23 mouse cellular contexts compared by ENCODE assay signal in the genomic region with DNA sequence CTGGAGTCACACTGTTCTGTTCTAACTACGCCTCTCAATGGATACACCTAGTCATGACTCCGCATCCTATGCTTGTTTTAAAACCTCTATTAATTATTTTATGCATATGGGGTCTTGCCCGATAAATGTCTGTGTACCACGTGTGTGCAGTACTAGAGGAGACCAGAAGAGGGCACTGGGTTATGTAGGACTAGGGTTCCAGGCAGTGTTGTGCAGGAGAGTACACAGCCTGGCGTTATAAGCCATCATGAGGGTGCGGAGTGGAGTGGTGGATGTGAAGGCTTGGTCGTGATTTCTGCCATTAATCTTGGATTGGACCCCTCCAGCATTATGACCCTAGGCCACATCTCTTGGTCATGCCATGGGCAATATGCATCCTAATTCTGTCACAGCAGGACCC. TPM values are rescaled to one million over a fixed set of nuclear protein-coding genes. Genes with fewer than 3 reads are reported as not detected.
A peak's percentile ranks its signal among the peaks of the same experiment; 100 is the strongest.
DNase-seq lines count a peak whose midpoint lies in the region; ATAC-seq and TF ChIP-seq lines count a peak whose summit lies in the region.
"Had no signal": no experiment of that assay in that cellular context is flagged by ENCODE, and none has a peak within 500 bp of the region (broad histone marks: within the 10 kb centered on the region; RNA-seq: fewer than 3 reads in every experiment).

No protein-coding gene starts in this region.

- H3K9ac ChIP-seq in hindbrain, postnatal 0 days (replicated peaks; ENCODE audit: low read length) = no peak overlapping the region
- no peak overlapping the region for H3K9ac ChIP-seq in hindbrain, embryonic 11.5 days (ENCODE audit: low read depth, low read length)
- no peak overlapping the region for H3K9ac ChIP-seq in MEL (ENCODE audit: control insufficient read depth, low read depth, low read length, poor library complexity, severe bottlenecking)
- H3K9ac ChIP-seq: embryonic facial prominence, embryonic 12.5 days; limb, embryonic 13.5 days; midbrain, embryonic 13.5 days had no signal

- DNase-seq in hindbrain, postnatal 0 days (ENCODE audit: low spot score) = no peak
- no peak for DNase-seq in hindbrain, embryonic 11.5 days (ENCODE audit: low spot score)
- no peak for DNase-seq in lung, adult 2 months
- DNase-seq in lung, postnatal 4 days = no peak
- DNase-seq in MEL (ENCODE audit: low read depth, low spot score) = no peak
- no peak for DNase-seq in brain, embryonic 14.5 days (ENCODE audit: low read depth)
- DNase-seq in adrenal gland, postnatal 25 days = no peak
- DNase-seq: cerebellum, adult 9-11 months; gastrocnemius, postnatal 36 days; kidney, adult 9 months; kidney, postnatal 4 days; spleen, adult 18-20 months had no signal

- 98% methylated on average over 7 of the region's 7 CpGs for WGBS in hindbrain, postnatal 0 days
- WGBS in hindbrain, embryonic 11.5 days = 97% methylated on average over 7 of the region's 7 CpGs
- 97% methylated on average over 7 of the region's 7 CpGs for WGBS in lung, adult 2 months

- no peak overlapping the region for H3K27ac ChIP-seq in hindbrain, postnatal 0 days
- no peak overlapping the region for H3K27ac ChIP-seq in hindbrain, embryonic 11.5 days (ENCODE audit: low read depth, low read length)
- H3K27ac ChIP-seq in MEL (ENCODE audit: control insufficient read depth, low read depth, low read length) = no peak overlapping the region
- H3K27ac ChIP-seq: embryonic facial prominence, embryonic 12.5 days; hindbrain, embryonic 10.5 days; limb, embryonic 13.5 days; midbrain, embryonic 13.5 days had no signal

- H3K4me3 ChIP-seq in hindbrain, postnatal 0 days (ENCODE audit: low read length) = no peak overlapping the region
- H3K4me3 ChIP-seq in hindbrain, embryonic 11.5 days (ENCODE audit: low read depth, low read length) = no peak overlapping the region
- no peak overlapping the region for H3K4me3 ChIP-seq in lung, adult 2 months (replicated peaks; ENCODE audit: extremely low read depth, low read depth, low read length)
- H3K4me3 ChIP-seq in MEL (ENCODE audit: control insufficient read depth in 1 of 2, insufficient read depth in 1 of 2, low read depth in 2 of 2, low read length in 2 of 2) = no peak overlapping the region
- H3K4me3 ChIP-seq: embryonic facial prominence, embryonic 12.5 days; erythroblast, embryonic 14.5 days; hindbrain, embryonic 10.5 days; limb, embryonic 13.5 days; midbrain, embryonic 13.5 days; myocyte had no signal

- no peak for TF ChIP-seq POLR2A in lung, adult 2 months (IDR thresholded peaks at IDR 0.05; ENCODE audit: borderline replicate concordance, extremely low read depth, low read depth, low read length)
- TF ChIP-seq POLR2A in MEL (IDR thresholded peaks at IDR 0.05; ENCODE audit: control insufficient read depth in 1 of 2, insufficient read depth in 1 of 2, low read depth in 1 of 2, low read length in 2 of 2, poor library complexity in 1 of 2) = no peak
- TF ChIP-seq POLR2A in brain, embryonic 14.5 days (IDR thresholded peaks at IDR 0.05; ENCODE audit: borderline replicate concordance, extremely low read depth, insufficient read depth, insufficient read length, poor library complexity, severe bottlenecking) = no peak

- H3K4me1 ChIP-seq in hindbrain, postnatal 0 days (ENCODE audit: insufficient read depth, low read length) = no peaks in the 10 kb centered on the region
- no peaks in the 10 kb centered on the region for H3K4me1 ChIP-seq in hindbrain, embryonic 11.5 days (replicated peaks; ENCODE audit: control insufficient read depth, insufficient read depth, low read length)
- H3K4me1 ChIP-seq in lung, adult 2 months (ENCODE audit: control insufficient read depth, insufficient read depth, low read length) = peaks cover 31% of the 10 kb centered on the region
- H3K4me1 ChIP-seq in MEL (ENCODE audit: control insufficient read depth in 1 of 2, insufficient read depth in 2 of 2, low read length in 2 of 2) = no peaks in the 10 kb centered on the region
- H3K4me1 ChIP-seq: embryonic facial prominence, embryonic 12.5 days; limb, embryonic 13.5 days; midbrain, embryonic 13.5 days had no signal

- H3K36me3 ChIP-seq in hindbrain, postnatal 0 days (ENCODE audit: insufficient read depth, low read length) = peaks cover 18% of the 10 kb centered on the region; the same call in 1 of the 2 replicates
- peaks cover 5% of the 10 kb centered on the region for H3K36me3 ChIP-seq in hindbrain, embryonic 11.5 days (ENCODE audit: control insufficient read depth, insufficient read depth, low read length)
- H3K36me3 ChIP-seq in MEL (ENCODE audit: control insufficient read depth in 1 of 2, insufficient read depth in 2 of 2, low read length in 2 of 2) = no peaks in the 10 kb centered on the region

- no peaks in the 10 kb centered on the region for H3K79me2 ChIP-seq in MEL (ENCODE audit: control insufficient read depth, insufficient read depth, low read length, poor library complexity)

- TF ChIP-seq RAD21 in MEL (IDR thresholded peaks at IDR 0.05; ENCODE audit: low read depth, low read length) = no peak

- peak; percentile 40 for TF ChIP-seq CTCF in hindbrain, postnatal 0 days (IDR thresholded peaks at IDR 0.05; ENCODE audit: low read depth)
- TF ChIP-seq CTCF in lung, adult 2 months (IDR thresholded peaks at IDR 0.05; ENCODE audit: insufficient read depth, low read length) = 0 out of 2 replicates have a peak, but pooled peaks have one; percentile 11
- peak in 2 of 3 experiments; percentile 8 to 39; a peak in 3 of 6 replicates for TF ChIP-seq CTCF in MEL (IDR thresholded peaks at IDR 0.05 in 2 of 3, conservative IDR thresholded peaks at IDR 0.05 in 1 of 3; ENCODE audit: control insufficient read depth in 1 of 3, insufficient read depth in 1 of 3, low read depth in 2 of 3, low read length in 3 of 3, poor library complexity in 1 of 3, severe bottlenecking in 1 of 3)
- TF ChIP-seq CTCF in brain, embryonic 14.5 days (IDR thresholded peaks at IDR 0.05; ENCODE audit: borderline replicate concordance, extremely low read depth, insufficient read depth, insufficient read length) = peak; percentile 6; the same call in 1 of the 2 replicates

- no peaks in the 10 kb centered on the region for H3K27me3 ChIP-seq in hindbrain, postnatal 0 days (ENCODE audit: insufficient read depth, low read length)
- H3K27me3 ChIP-seq in hindbrain, embryonic 11.5 days (ENCODE audit: control insufficient read depth, insufficient read depth, low read length) = no peaks in the 10 kb centered on the region
- H3K27me3 ChIP-seq in MEL (ENCODE audit: control insufficient read depth in 1 of 2, insufficient read depth in 2 of 2, low read length in 2 of 2) = no peaks in the 10 kb centered on the region
- H3K27me3 ChIP-seq: embryonic facial prominence, embryonic 12.5 days; limb, embryonic 13.5 days; midbrain, embryonic 13.5 days had no signal

- no peak for ATAC-seq in hindbrain, postnatal 0 days
- ATAC-seq in hindbrain, embryonic 11.5 days (ENCODE audit: low FRiP score) = no peak
- ATAC-seq: forebrain, embryonic 14.5 days; inflammation-experienced regulatory T-cells, adult 6 months; midbrain, embryonic 13.5 days had no signal

- H3K4me2 ChIP-seq in hindbrain, postnatal 0 days (ENCODE audit: low read depth, low read length) = no peak overlapping the region
- no peak overlapping the region for H3K4me2 ChIP-seq in hindbrain, embryonic 11.5 days (replicated peaks; ENCODE audit: low read depth, low read length)
- H3K4me2 ChIP-seq: embryonic facial prominence, embryonic 12.5 days; limb, embryonic 13.5 days; midbrain, embryonic 13.5 days had no signal

- H3K9me3 ChIP-seq in hindbrain, postnatal 0 days (ENCODE audit: low read length) = no peaks in the 10 kb centered on the region
- no peaks in the 10 kb centered on the region for H3K9me3 ChIP-seq in hindbrain, embryonic 11.5 days (ENCODE audit: control insufficient read depth, low read length)
- no peaks in the 10 kb centered on the region for H3K9me3 ChIP-seq in MEL (replicated peaks; ENCODE audit: insufficient read depth, low read length)
- H3K9me3 ChIP-seq: embryonic facial prominence, embryonic 12.5 days had no signal

- TF ChIP-seq EP300 in MEL (IDR thresholded peaks at IDR 0.05; ENCODE audit: low read depth in 1 of 2, low read length in 2 of 2) = no peak

RNA-seq across cellular contexts. Expression of gene Sfn, which starts 10.4 kb away (rescaled TPM):
- total RNA-seq in hindbrain, postnatal 0 days (2014; rRNA removed) = 1.1 and 2.8 TPM in 2 replicates
- 1.2 and 1.4 TPM in 2 replicates for polyA plus RNA-seq in hindbrain, postnatal 0 days (2015; fragmentation: Nextera tagmentation; extraction: Ambion mirVana)
- polyA plus RNA-seq in hindbrain, embryonic 11.5 days (2014; fragmentation: Nextera tagmentation; extraction: Ambion mirVana) = 19.5 and 29.6 TPM in 2 replicates
- polyA plus RNA-seq in lung, adult 2 months (2012; rRNA removed) = 13.0 and 107 TPM in 2 replicates
- 0.12 and 0.13 TPM in 2 replicates for total RNA-seq in MEL (2012; rRNA removed)
- under 1 TPM in 1 of 2 experiments, not detected in 1; 0.19 TPM for polyA plus RNA-seq in MEL (2012; ENCODE audit: insufficient read depth in 1 of 2, insufficient read length in 2 of 2, low read depth in 1 of 2, low replicate concordance in 2 of 2, missing spikeins in 1 of 2)
- 10.0 and 11.9 TPM in 2 replicates for polyA plus RNA-seq in brain, embryonic 14.5 days (2012; rRNA removed)
- total RNA-seq in adrenal gland, postnatal 25 days (2021) = 1.3 and 1.7 TPM in 2 replicates

RNA-seq across cellular contexts. Expression of gene Gpn2, which starts 28.3 kb away (rescaled TPM):
- total RNA-seq in hindbrain, postnatal 0 days (2014; rRNA removed) = 20.0 and 32.2 TPM in 2 replicates
- polyA plus RNA-seq in hindbrain, postnatal 0 days (2015; fragmentation: Nextera tagmentation; extraction: Ambion mirVana) = 16.9 and 18.6 TPM in 2 replicates
- 25.9 and 29.3 TPM in 2 replicates for polyA plus RNA-seq in hindbrain, embryonic 11.5 days (2014; fragmentation: Nextera tagmentation; extraction: Ambion mirVana)
- 40.8 and 43.3 TPM in 2 replicates for polyA plus RNA-seq in lung, adult 2 months (2012; rRNA removed)
- 26.7 and 28.6 TPM in 2 replicates for total RNA-seq in MEL (2012; rRNA removed)
- 10 to 100 TPM in 1 of 2 experiments, not detected in 1; 43.3 TPM for polyA plus RNA-seq in MEL (2012; ENCODE audit: insufficient read depth in 1 of 2, insufficient read length in 2 of 2, low read depth in 1 of 2, low replicate concordance in 2 of 2, missing spikeins in 1 of 2)
- polyA plus RNA-seq in brain, embryonic 14.5 days (2012; rRNA removed) = 37.7 and 56.8 TPM in 2 replicates
- 15.8 and 16.1 TPM in 2 replicates for total RNA-seq in adrenal gland, postnatal 25 days (2021)

RNA-seq across cellular contexts. Expression of gene Zdhhc18, which starts 37.5 kb away (rescaled TPM):
- total RNA-seq in hindbrain, postnatal 0 days (2014; rRNA removed) = 17.4 and 22.6 TPM in 2 replicates
- 8.2 and 10.2 TPM in 2 replicates for polyA plus RNA-seq in hindbrain, postnatal 0 days (2015; fragmentation: Nextera tagmentation; extraction: Ambion mirVana)
- 2.0 and 2.8 TPM in 2 replicates for polyA plus RNA-seq in hindbrain, embryonic 11.5 days (2014; fragmentation: Nextera tagmentation; extraction: Ambion mirVana)
- 79.1 and 85.6 TPM in 2 replicates for polyA plus RNA-seq in lung, adult 2 months (2012; rRNA removed)
- total RNA-seq in MEL (2012; rRNA removed) = 6.7 and 6.9 TPM in 2 replicates
- polyA plus RNA-seq in MEL (2012; ENCODE audit: insufficient read depth in 1 of 2, insufficient read length in 2 of 2, low read depth in 1 of 2, low replicate concordance in 2 of 2, missing spikeins in 1 of 2) = 10 to 100 TPM in 1 of 2 experiments, not detected in 1; 15.6 TPM
- polyA plus RNA-seq in brain, embryonic 14.5 days (2012; rRNA removed) = 34.4 and 39.9 TPM in 2 replicates
- total RNA-seq in adrenal gland, postnatal 25 days (2021) = 20.9 and 23.0 TPM in 2 replicates

RNA-seq across cellular contexts. Expression of gene Gpatch3, which starts 37.9 kb away (rescaled TPM):
- 8.3 and 8.8 TPM in 2 replicates for total RNA-seq in hindbrain, postnatal 0 days (2014; rRNA removed)
- 6.1 and 6.3 TPM in 2 replicates for polyA plus RNA-seq in hindbrain, postnatal 0 days (2015; fragmentation: Nextera tagmentation; extraction: Ambion mirVana)
- polyA plus RNA-seq in hindbrain, embryonic 11.5 days (2014; fragmentation: Nextera tagmentation; extraction: Ambion mirVana) = 6.9 and 8.9 TPM in 2 replicates
- 5.0 and 5.2 TPM in 2 replicates for polyA plus RNA-seq in lung, adult 2 months (2012; rRNA removed)
- 9.8 and 11.0 TPM in 2 replicates for total RNA-seq in MEL (2012; rRNA removed)
- polyA plus RNA-seq in MEL (2012; ENCODE audit: insufficient read depth in 1 of 2, insufficient read length in 2 of 2, low read depth in 1 of 2, low replicate concordance in 2 of 2, missing spikeins in 1 of 2) = 10 to 100 TPM in 1 of 2 experiments, not detected in 1; 16.5 TPM
- polyA plus RNA-seq in brain, embryonic 14.5 days (2012; rRNA removed) = 5.9 and 7.5 TPM in 2 replicates
- total RNA-seq in adrenal gland, postnatal 25 days (2021) = 5.9 and 8.3 TPM in 2 replicates

RNA-seq across cellular contexts. Expression of gene Nr0b2, which starts 59.2 kb away (rescaled TPM):
- 0.47 TPM in 1 of 2 replicates, not detected in the other for total RNA-seq in hindbrain, postnatal 0 days (2014; rRNA removed)
- polyA plus RNA-seq in hindbrain, postnatal 0 days (2015; fragmentation: Nextera tagmentation; extraction: Ambion mirVana) = 0.21 and 0.26 TPM in 2 replicates
- polyA plus RNA-seq in hindbrain, embryonic 11.5 days (2014; fragmentation: Nextera tagmentation; extraction: Ambion mirVana) = not detected in 2 replicates
- polyA plus RNA-seq in lung, adult 2 months (2012; rRNA removed) = 0.36 and 0.54 TPM in 2 replicates
- not detected in 2 replicates for total RNA-seq in MEL (2012; rRNA removed)
- under 1 TPM in 1 of 2 experiments, not detected in 1; 0.10 TPM for polyA plus RNA-seq in MEL (2012; ENCODE audit: insufficient read depth in 1 of 2, insufficient read length in 2 of 2, low read depth in 1 of 2, low replicate concordance in 2 of 2, missing spikeins in 1 of 2)
- not detected in 2 replicates for polyA plus RNA-seq in brain, embryonic 14.5 days (2012; rRNA removed)
- total RNA-seq in adrenal gland, postnatal 25 days (2021) = 55.6 and 58.0 TPM in 2 replicates
- total RNA-seq: gastrocnemius, postnatal 36 days; layer of hippocampus, postnatal 14 days; left cerebral cortex, postnatal 14 days had no signal
- polyA plus RNA-seq: embryonic facial prominence, embryonic 12.5 days; erythroblast, embryonic 14.5 days; forebrain, embryonic 14.5 days; inflammation-experienced regulatory T-cells, adult 6 months; midbrain, embryonic 13.5 days; myocyte; neural tube, embryonic 14.5 days had no signal
